Mouse (Mus musculus): Measurements from ENCODE around the gene Sugt1. TPM values are rescaled to one million over a fixed set of nuclear protein-coding genes. Genes with fewer than 3 reads are reported as not detected.

Gene Sugt1
- polyA plus RNA-seq, 1 experiment, result 1.7 TPM

DNA sequence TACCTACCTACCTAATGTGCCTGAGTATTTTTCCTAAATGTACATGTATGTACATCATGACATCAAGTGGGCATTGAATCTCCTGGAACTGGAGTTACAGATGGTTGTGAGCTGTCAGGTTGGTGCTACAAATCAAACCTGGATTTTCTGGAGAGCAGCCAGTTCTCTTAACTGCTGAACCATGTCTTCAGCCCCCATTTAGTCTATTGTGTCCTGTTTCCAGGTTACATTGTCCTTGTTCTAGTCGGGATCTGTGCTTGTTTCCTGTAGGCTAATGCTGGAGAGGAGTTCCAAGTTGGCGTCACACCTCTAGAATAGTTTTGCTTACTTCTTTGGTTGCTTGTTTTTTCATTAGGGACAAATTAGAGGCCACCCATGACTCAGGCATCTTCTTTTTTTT, 18.4 kb downstream of the Sugt1 start:
- TF ChIP-seq GATA1 (IDR thresholded peaks at IDR 0.05; ENCODE audit: borderline replicate concordance, low read length) (no peak), FLI1 (IDR thresholded peaks at IDR 0.05; ENCODE audit: low read length) (no peak)
- peaks cover 6% of the 10 kb centered on the region for H3K4me1 ChIP-seq
- H3K4me3 ChIP-seq (replicated peaks), result no peak overlapping the region
- peaks cover 95% of the 10 kb centered on the region for H3K36me3 ChIP-seq (replicated peaks; ENCODE audit: low read length)
- no peaks in the 10 kb centered on the region for H3K9me3 ChIP-seq
- H3K27me3 ChIP-seq (replicated peaks), result no peaks in the 10 kb centered on the region

DNA sequence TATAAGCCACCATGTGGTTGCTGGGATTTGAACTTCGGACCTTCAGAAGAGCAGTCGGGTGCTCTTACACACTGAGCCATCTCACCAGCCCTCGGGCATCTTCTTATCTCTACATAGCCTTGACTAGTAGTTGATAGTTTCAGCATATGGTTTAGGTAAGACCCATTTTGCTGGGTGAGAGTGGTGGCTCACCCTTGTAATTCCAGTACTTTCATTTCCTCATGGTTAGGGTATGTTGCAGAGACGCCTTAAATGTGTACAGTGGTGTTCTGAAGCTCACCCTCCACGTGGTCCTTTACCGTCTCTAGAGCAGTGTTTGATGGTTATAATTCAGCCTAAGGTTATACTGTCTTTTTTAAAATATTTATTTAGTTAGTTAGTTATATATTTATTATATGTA, 18.9 kb downstream of the Sugt1 start:
- TF ChIP-seq GATA1 (IDR thresholded peaks at IDR 0.05; ENCODE audit: borderline replicate concordance, low read length) (no peak), FLI1 (IDR thresholded peaks at IDR 0.05; ENCODE audit: low read length) (no peak)
- peaks cover 95% of the 10 kb centered on the region for H3K36me3 ChIP-seq (replicated peaks; ENCODE audit: low read length)
- no peaks in the 10 kb centered on the region for H3K27me3 ChIP-seq (replicated peaks)
- H3K9me3 ChIP-seq, result peaks cover 3% of the 10 kb centered on the region; the same call in 1 of the 2 replicates
- H3K4me3 ChIP-seq (replicated peaks), result no peak overlapping the region
- H3K4me1 ChIP-seq, result peaks cover 4% of the 10 kb centered on the region

DNA sequence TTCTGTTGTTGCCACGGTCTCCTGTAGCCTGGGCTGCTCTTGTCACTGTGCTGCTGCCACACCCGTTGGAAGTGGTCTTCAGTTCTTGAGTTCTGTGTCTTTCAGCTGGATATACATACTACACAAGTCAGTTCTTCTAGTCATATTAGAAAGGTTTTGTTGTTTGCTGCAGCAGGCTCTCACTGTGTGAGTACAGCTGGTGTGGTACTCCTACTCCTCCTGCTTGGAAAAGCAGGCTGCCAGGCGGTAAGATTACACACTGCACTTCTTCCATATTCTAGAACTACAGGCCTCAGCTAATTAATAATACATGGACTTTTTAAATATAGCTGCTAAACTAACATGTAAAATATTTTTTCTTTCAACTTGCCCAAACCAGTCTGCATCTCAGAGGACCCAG, 19.4 kb downstream of the Sugt1 start:
- no peaks in the 10 kb centered on the region; the same call in 1 of the 2 replicates for H3K4me1 ChIP-seq
- no peaks in the 10 kb centered on the region for H3K27me3 ChIP-seq (replicated peaks)
- TF ChIP-seq FLI1 (IDR thresholded peaks at IDR 0.05; ENCODE audit: low read length), result no peak
- TF ChIP-seq GATA1 (IDR thresholded peaks at IDR 0.05; ENCODE audit: borderline replicate concordance, low read length), result no peak
- no peak overlapping the region for H3K4me3 ChIP-seq (replicated peaks)
- H3K9me3 ChIP-seq, result peaks cover 7% of the 10 kb centered on the region; the same call in 1 of the 2 replicates
- peaks cover 95% of the 10 kb centered on the region for H3K36me3 ChIP-seq (replicated peaks; ENCODE audit: low read length)

DNA sequence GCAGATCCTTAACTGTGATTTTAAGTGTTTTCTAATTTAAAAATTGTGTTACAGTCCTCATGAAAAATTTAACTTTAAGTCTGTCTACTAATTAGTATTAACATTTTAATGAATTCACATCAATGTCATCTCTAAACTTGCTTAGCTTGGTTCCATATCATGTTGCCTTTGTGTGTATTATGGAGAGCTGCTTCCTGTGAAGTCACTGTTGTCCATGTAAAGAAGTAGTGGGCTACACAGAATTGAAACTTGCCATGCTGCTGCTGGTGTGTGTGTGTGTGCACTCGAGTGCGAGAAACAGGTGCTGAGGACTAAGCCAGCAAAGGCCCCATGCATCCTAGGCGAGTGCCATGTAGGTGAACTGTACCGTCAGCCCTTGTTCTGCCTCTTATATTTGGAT, 19.9 kb downstream of the Sugt1 start:
- H3K36me3 ChIP-seq (replicated peaks; ENCODE audit: low read length), result peaks cover 95% of the 10 kb centered on the region
- TF ChIP-seq FLI1 (IDR thresholded peaks at IDR 0.05; ENCODE audit: low read length) (no peak), GATA1 (IDR thresholded peaks at IDR 0.05; ENCODE audit: borderline replicate concordance, low read length) (no peak)
- no peaks in the 10 kb centered on the region for H3K4me1 ChIP-seq
- H3K4me3 ChIP-seq (replicated peaks), result no peak overlapping the region
- H3K27me3 ChIP-seq (replicated peaks), result no peaks in the 10 kb centered on the region
- H3K9me3 ChIP-seq, result peaks cover 9% of the 10 kb centered on the region

DNA sequence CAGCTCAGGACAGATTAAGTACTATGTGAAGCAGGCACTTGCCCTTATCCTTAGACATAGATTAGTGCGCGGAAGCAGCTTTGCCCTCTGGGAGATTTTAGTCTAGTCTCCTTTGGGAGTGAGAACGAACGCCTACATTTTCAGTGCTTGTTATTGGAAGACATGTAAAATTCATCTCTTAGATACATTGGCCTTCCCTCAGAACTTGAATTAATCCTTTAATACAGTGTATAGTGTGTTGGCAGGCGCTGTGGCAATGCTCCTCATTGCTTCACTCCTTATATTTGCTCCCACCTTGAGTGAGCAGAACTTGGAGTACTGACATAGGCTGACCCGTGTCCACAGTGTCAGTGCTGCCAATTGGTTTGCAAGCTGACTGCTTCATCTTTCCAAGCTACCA, 20.8 kb downstream of the Sugt1 start:
- TF ChIP-seq GATA1 (IDR thresholded peaks at IDR 0.05; ENCODE audit: borderline replicate concordance, low read length), result no peak
- TF ChIP-seq FLI1 (IDR thresholded peaks at IDR 0.05; ENCODE audit: low read length), result no peak
- Histone ChIP-seq H3K27me3 (replicated peaks) (no peaks in the 10 kb centered on the region), H3K4me3 (replicated peaks) (no peak overlapping the region), H3K4me1 (no peaks in the 10 kb centered on the region), H3K36me3 (replicated peaks; ENCODE audit: low read length) (peaks cover 95% of the 10 kb centered on the region), H3K9me3 (peaks cover 13% of the 10 kb centered on the region)

DNA sequence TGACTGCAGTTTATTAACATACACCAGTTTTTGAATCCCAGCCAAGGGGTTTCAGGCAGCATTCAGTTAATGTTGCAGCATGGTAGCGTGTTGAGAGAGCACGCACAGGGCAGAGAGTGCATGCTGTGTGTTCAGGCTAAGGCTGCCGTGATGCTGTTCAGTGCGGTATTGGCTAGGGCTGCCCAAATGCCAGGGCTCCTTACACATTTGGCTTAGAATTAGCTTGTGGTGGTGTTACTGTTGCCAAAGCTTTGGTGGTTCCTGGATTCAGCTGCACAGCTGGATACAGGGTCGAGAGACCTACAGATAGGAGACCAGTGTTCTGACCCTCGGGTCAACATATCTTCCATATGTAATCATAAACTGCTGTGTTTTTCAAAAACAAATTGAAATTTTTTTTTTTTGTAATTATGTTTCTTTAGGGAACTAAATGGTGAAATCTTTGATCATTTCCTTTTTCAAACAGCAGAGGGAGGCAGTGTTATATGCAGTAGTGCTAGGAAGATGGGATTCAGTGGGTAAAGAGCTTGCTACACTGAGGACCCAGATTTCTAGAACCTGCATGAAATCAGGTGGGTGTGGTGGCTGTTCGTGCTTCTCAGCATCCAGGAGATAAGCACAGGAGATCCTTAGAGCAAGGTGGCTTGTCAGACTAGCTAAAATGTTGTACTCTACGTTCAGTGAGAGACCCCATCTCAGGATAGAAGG, 29.8 kb downstream of the Sugt1 start:
- Histone ChIP-seq H3K4me1 (peaks cover 7% of the 10 kb centered on the region), H3K36me3 (replicated peaks; ENCODE audit: low read length) (peaks cover 90% of the 10 kb centered on the region), H3K4me3 (replicated peaks) (no peak overlapping the region), H3K9me3 (peaks cover 5% of the 10 kb centered on the region), H3K27me3 (replicated peaks) (no peaks in the 10 kb centered on the region)
- no peak for TF ChIP-seq FLI1 (IDR thresholded peaks at IDR 0.05; ENCODE audit: low read length)
- TF ChIP-seq GATA1 (IDR thresholded peaks at IDR 0.05; ENCODE audit: borderline replicate concordance, low read length), result no peak

DNA sequence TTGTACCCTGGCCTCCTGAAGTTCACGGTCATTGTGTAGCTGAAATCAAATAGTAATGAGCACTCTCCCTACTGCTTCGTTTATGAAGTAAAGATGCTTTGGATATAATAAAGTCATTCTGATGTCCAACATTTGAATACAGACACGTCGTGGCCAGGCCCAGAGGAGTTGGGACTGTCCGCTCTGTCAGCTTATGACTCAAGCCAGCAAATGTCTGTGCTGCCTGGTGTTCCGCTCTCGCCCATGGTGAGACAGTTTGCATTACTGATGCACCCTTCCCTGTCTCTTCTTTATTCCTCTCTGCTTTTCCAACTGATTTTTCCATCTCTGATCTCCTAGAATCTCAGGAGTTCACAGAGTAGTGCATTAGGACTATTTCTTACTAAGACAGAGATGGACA, 32.3 kb downstream of the Sugt1 start:
- TF ChIP-seq FLI1 (IDR thresholded peaks at IDR 0.05; ENCODE audit: low read length) (no peak), GATA1 (IDR thresholded peaks at IDR 0.05; ENCODE audit: borderline replicate concordance, low read length) (no peak)

DNA sequence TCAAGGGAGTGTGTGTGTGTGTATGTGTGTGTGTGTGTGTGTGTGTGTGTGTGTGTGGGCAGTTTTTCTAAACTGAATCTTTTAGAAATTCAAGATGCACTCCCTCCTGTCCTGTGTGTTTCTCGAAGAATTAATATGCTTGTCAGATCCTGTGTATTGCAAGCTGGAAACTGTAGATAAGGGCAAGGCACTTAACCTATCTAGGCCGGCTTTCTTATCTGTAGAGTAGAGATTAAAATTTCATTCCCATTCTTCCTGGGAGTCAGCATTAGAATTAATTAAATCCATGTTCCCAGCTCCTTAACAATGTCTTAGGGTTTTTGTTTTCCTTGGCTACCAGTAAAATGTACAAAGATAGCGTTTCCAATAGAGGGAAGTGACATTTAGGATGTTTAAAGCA, 33.7 kb downstream of the Sugt1 start:
- no peak overlapping the region for H3K4me3 ChIP-seq (replicated peaks)
- H3K27me3 ChIP-seq (replicated peaks), result no peaks in the 10 kb centered on the region
- peaks cover 7% of the 10 kb centered on the region for H3K4me1 ChIP-seq
- TF ChIP-seq GATA1 (IDR thresholded peaks at IDR 0.05; ENCODE audit: borderline replicate concordance, low read length) (no peak), FLI1 (IDR thresholded peaks at IDR 0.05; ENCODE audit: low read length) (no peak)
- no peaks in the 10 kb centered on the region for H3K9me3 ChIP-seq
- peaks cover 93% of the 10 kb centered on the region for H3K36me3 ChIP-seq (replicated peaks; ENCODE audit: low read length)

More for the DNA sequence above, 32.3 kb downstream of the Sugt1 start:
- H3K9me3 ChIP-seq, result no peaks in the 10 kb centered on the region
- no peak overlapping the region for H3K4me3 ChIP-seq (replicated peaks)
- no peaks in the 10 kb centered on the region for H3K27me3 ChIP-seq (replicated peaks)
- peaks cover 7% of the 10 kb centered on the region for H3K4me1 ChIP-seq
- peaks cover 89% of the 10 kb centered on the region for H3K36me3 ChIP-seq (replicated peaks; ENCODE audit: low read length)

DNA sequence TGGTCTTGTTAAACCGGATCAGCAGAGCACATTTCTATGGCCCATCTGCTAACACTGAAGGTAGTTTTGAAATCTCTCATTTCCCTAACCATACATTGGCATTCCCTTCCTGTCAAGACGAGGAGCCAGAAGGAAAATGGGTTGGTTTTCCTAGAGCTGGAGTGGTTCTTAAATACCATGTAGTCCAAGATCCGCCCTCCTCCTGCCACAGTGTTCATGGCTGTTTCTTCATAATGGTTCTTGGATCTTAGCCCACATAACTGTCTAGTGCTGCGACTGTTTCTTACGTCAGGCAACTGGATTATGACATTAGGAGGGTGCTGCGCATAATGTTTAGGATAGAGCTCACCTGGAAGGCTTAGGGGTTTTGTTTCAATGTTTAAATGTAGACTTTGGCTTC, 44.8 kb downstream of the Sugt1 start:
- H3K4me3 ChIP-seq (replicated peaks), result no peak overlapping the region
- no peaks in the 10 kb centered on the region for H3K27me3 ChIP-seq (replicated peaks)
- TF ChIP-seq FLI1 (IDR thresholded peaks at IDR 0.05; ENCODE audit: low read length) (no peak), GATA1 (IDR thresholded peaks at IDR 0.05; ENCODE audit: borderline replicate concordance, low read length) (no peak)
- peaks cover 8% of the 10 kb centered on the region for H3K4me1 ChIP-seq
- H3K9me3 ChIP-seq, result no peaks in the 10 kb centered on the region
- peaks cover 56% of the 10 kb centered on the region for H3K36me3 ChIP-seq (replicated peaks; ENCODE audit: low read length)

DNA sequence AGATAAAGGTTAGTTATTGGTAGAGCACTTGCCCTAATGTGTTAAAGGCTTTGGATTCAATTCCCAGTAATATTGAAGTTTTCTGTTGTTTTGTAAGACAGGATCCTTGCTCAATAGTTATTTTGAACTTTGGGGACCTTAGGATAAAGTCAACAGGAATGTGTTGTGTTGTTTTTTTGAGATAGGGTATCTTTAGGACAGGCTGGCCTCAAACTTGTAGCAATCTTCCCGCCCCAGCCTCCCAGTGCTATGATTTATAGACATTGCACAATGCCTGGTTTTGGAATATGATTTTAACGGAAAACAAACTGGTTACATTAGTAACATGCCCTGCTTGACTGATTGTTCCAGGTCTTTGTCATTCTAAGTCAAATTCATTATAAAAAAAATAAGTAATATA, 45.7 kb downstream of the Sugt1 start:
- TF ChIP-seq FLI1 (IDR thresholded peaks at IDR 0.05; ENCODE audit: low read length), result no peak
- no peak for TF ChIP-seq GATA1 (IDR thresholded peaks at IDR 0.05; ENCODE audit: borderline replicate concordance, low read length)

More for the DNA sequence above, 45.7 kb downstream of the Sugt1 start:
- peaks cover 48% of the 10 kb centered on the region for H3K36me3 ChIP-seq (replicated peaks; ENCODE audit: low read length)
- no peak overlapping the region for H3K4me3 ChIP-seq (replicated peaks)
- H3K4me1 ChIP-seq, result peaks cover 14% of the 10 kb centered on the region
- no peaks in the 10 kb centered on the region for H3K9me3 ChIP-seq
- no peaks in the 10 kb centered on the region for H3K27me3 ChIP-seq (replicated peaks)
